Mouse (Mus musculus): ENCODE measurements at regions not wholly inside any gene's neighbourhood (a gene's known extent, or its start where the extent isn't known, plus 50 kb on each side); places are given as distances from the start of the nearest gene placed in this dataset.
"Not testable (repeated sequence)": the region's sequence is repeated elsewhere in the genome, so short reads cannot be mapped to it uniquely, and the experiment has no call there.

DNA sequence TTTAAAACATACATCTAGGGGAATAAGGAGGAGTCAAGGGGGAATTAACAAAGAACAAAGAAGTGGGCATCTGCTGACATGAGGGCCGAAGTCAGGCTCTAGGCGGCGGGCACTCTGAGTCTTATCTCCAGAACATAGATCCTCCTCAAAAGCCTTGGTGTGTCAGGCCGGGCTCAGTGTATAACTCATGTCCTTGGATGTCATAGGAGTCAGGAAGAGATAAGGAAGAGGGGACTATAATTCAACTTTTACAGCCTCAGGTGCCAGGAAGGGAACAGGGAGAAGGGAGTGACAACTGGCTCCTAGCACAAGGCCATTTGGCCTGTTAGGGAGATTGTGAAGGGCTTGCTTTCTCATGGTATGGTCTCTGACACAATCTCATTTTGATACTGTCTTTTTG, 185.9 kb upstream of the Ube2e2 start:
- not testable (repeated sequence) for H3K4me3 ChIP-seq (replicated peaks; ENCODE audit: low read length); H3K4me1 ChIP-seq (replicated peaks; ENCODE audit: control insufficient read depth, insufficient read depth, low read length); H3K9me3 ChIP-seq (ENCODE audit: control insufficient read depth, low read length); H3K27ac ChIP-seq; H3K4me2 ChIP-seq (replicated peaks); DNase-seq (ENCODE audit: low spot score); H3K36me3 ChIP-seq (replicated peaks; ENCODE audit: control insufficient read depth, insufficient read depth); ATAC-seq (ENCODE audit: low FRiP score); H3K9ac ChIP-seq; H3K27me3 ChIP-seq (ENCODE audit: control insufficient read depth, insufficient read depth, low read length)
- WGBS = 94% methylated on average over 4 of the region's 4 CpGs

GRCm38 (mm10) chr14:19041984-19042760, 148.1 kb upstream of the Ube2e2 start:
- H3K9ac ChIP-seq = peak overlapping the region; percentile 67
- no peaks in the 10 kb centered on the region for H3K9me3 ChIP-seq (ENCODE audit: control insufficient read depth, low read length)
- peak overlapping the region; percentile 92 for H3K4me2 ChIP-seq (replicated peaks)
- no peak overlapping the region for H3K27ac ChIP-seq
- no peaks in the 10 kb centered on the region for H3K4me1 ChIP-seq (replicated peaks; ENCODE audit: control insufficient read depth, insufficient read depth, low read length)
- H3K27me3 ChIP-seq (ENCODE audit: control insufficient read depth, insufficient read depth, low read length) = no peaks in the 10 kb centered on the region
- no peaks in the 10 kb centered on the region for H3K36me3 ChIP-seq (replicated peaks; ENCODE audit: control insufficient read depth, insufficient read depth)
- H3K4me3 ChIP-seq (replicated peaks; ENCODE audit: low read length) = peak overlapping the region; percentile 54
- DNase-seq (ENCODE audit: low spot score) (peak; percentile 77), ATAC-seq (ENCODE audit: low FRiP score) (peak; percentile 92)
- 1% methylated on average over 49 of the region's 49 CpGs for WGBS

GRCm38 (mm10) chr14:19020102-19020501, 126.0 kb upstream of the Ube2e2 start:
- Histone ChIP-seq H3K9ac (no peak overlapping the region), H3K27ac (no peak overlapping the region), H3K27me3 (ENCODE audit: control insufficient read depth, insufficient read depth, low read length) (no peaks in the 10 kb centered on the region), H3K4me1 (replicated peaks; ENCODE audit: control insufficient read depth, insufficient read depth, low read length) (no peaks in the 10 kb centered on the region), H3K36me3 (replicated peaks; ENCODE audit: control insufficient read depth, insufficient read depth) (no peaks in the 10 kb centered on the region), H3K4me2 (replicated peaks) (no peak overlapping the region), H3K4me3 (replicated peaks; ENCODE audit: low read length) (no peak overlapping the region), H3K9me3 (ENCODE audit: control insufficient read depth, low read length) (no peaks in the 10 kb centered on the region)
- 49% methylated on average over 2 of the region's 2 CpGs for WGBS
- ATAC-seq (ENCODE audit: low FRiP score) (no peak), DNase-seq (ENCODE audit: low spot score) (no peak)

DNA sequence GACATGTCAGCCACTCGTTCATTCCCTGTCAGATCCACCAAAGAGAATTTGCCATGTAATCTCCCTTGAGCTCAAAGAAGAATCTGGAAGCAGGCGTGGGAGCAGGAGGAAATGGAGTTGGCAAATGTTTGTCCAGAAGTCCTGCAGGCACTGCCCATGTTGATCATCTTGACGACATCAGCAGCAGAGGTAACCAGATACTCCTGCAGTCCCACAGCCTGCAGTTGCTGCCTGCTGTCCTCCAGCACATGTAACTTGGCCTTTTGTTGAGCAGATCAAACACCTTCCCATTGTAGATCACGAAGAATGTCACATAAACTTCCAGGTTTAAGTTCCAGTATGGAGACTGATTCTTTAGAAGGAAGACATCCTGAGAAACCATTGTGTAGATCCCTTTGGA, 121.3 kb upstream of the Ube2e2 start:
- ATAC-seq (ENCODE audit: low FRiP score) (no peak), DNase-seq (ENCODE audit: low spot score) (no peak)
- no peak overlapping the region for H3K9ac ChIP-seq
- H3K4me1 ChIP-seq (replicated peaks; ENCODE audit: control insufficient read depth, insufficient read depth, low read length) = no peaks in the 10 kb centered on the region
- H3K4me3 ChIP-seq (replicated peaks; ENCODE audit: low read length) = no peak overlapping the region
- H3K36me3 ChIP-seq (replicated peaks; ENCODE audit: control insufficient read depth, insufficient read depth) = no peaks in the 10 kb centered on the region
- no peaks in the 10 kb centered on the region for H3K9me3 ChIP-seq (ENCODE audit: control insufficient read depth, low read length)
- no peak overlapping the region for H3K27ac ChIP-seq
- WGBS = 75% methylated on average over 4 of the region's 4 CpGs
- H3K4me2 ChIP-seq (replicated peaks) = no peak overlapping the region
- H3K27me3 ChIP-seq (ENCODE audit: control insufficient read depth, insufficient read depth, low read length) = no peaks in the 10 kb centered on the region

- not testable (repeated sequence) for H3K27ac ChIP-seq; H3K9me3 ChIP-seq (ENCODE audit: control insufficient read depth, low read length); H3K9ac ChIP-seq; H3K4me2 ChIP-seq (replicated peaks); DNase-seq (ENCODE audit: low spot score); H3K4me1 ChIP-seq (replicated peaks; ENCODE audit: control insufficient read depth, insufficient read depth, low read length); H3K4me3 ChIP-seq (replicated peaks; ENCODE audit: low read length); H3K36me3 ChIP-seq (replicated peaks; ENCODE audit: control insufficient read depth, insufficient read depth); H3K27me3 ChIP-seq (ENCODE audit: control insufficient read depth, insufficient read depth, low read length); ATAC-seq (ENCODE audit: low FRiP score)
- 91% methylated on average over 2 of the region's 2 CpGs for WGBS
Measured at GRCm38 (mm10) chr14:19013558-19013957, 119.5 kb upstream of the Ube2e2 start.

DNA sequence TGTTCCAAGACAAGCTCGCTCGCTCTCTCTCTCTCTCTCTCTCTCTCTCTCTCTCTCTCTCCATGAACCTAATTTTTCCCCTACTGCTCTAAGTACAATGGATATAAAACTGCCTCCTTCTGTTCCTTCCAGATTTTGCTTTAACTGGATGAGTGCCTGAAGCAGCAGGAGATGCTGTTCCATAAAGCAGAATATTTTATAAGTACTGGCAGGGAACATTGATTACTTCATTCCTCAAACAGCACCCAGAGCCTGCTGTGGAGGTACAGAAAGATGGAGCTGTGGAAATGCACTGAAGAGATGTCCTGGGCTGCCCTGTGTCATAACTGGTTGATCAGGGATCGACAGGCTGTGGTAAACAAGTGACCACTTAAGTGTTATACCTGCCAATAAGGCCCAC, 89.8 kb upstream of the Ube2e2 start:
- Histone ChIP-seq H3K27me3 (ENCODE audit: control insufficient read depth, insufficient read depth, low read length) (no peaks in the 10 kb centered on the region), H3K36me3 (replicated peaks; ENCODE audit: control insufficient read depth, insufficient read depth) (no peaks in the 10 kb centered on the region), H3K9me3 (ENCODE audit: control insufficient read depth, low read length) (no peaks in the 10 kb centered on the region), H3K4me3 (replicated peaks; ENCODE audit: low read length) (no peak overlapping the region), H3K4me1 (replicated peaks; ENCODE audit: control insufficient read depth, insufficient read depth, low read length) (no peaks in the 10 kb centered on the region), H3K9ac (no peak overlapping the region), H3K4me2 (replicated peaks) (no peak overlapping the region), H3K27ac (no peak overlapping the region)
- WGBS = 92% methylated on average over 3 of the region's 3 CpGs
- ATAC-seq (ENCODE audit: low FRiP score) (no peak), DNase-seq (ENCODE audit: low spot score) (no peak)

DNA sequence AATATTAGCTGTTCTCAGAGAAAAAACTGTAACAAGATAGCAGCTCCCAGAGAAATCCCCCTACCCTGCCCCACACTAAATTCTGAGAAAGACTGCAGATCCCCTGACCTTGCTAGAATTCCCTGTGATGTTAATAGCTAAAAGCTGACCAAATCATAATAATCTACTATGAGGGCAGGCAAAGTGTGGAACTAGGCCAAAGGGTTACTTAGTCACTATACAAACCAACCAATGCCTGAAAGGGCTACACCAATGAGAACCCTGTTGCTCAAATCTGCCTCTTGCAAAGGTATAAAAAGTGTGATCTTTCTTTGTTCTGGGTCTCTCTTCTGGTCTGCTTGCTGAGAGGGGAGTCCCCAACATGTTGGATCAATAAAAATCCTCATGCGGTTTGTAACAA, 69.8 kb upstream of the Ube2e2 start:
- H3K9me3 ChIP-seq (ENCODE audit: control insufficient read depth, low read length) = no peaks in the 10 kb centered on the region
- H3K4me1 ChIP-seq (replicated peaks; ENCODE audit: control insufficient read depth, insufficient read depth, low read length) = no peaks in the 10 kb centered on the region
- no peak overlapping the region for H3K27ac ChIP-seq
- ATAC-seq (ENCODE audit: low FRiP score) (no peak), DNase-seq (ENCODE audit: low spot score) (no peak)
- H3K36me3 ChIP-seq (replicated peaks; ENCODE audit: control insufficient read depth, insufficient read depth) = no peaks in the 10 kb centered on the region
- H3K4me3 ChIP-seq (replicated peaks; ENCODE audit: low read length) = no peak overlapping the region
- H3K27me3 ChIP-seq (ENCODE audit: control insufficient read depth, insufficient read depth, low read length) = no peaks in the 10 kb centered on the region
- WGBS = 90% methylated on average over 1 of the region's 1 CpGs
- H3K9ac ChIP-seq = no peak overlapping the region
- H3K4me2 ChIP-seq (replicated peaks) = no peak overlapping the region

DNA sequence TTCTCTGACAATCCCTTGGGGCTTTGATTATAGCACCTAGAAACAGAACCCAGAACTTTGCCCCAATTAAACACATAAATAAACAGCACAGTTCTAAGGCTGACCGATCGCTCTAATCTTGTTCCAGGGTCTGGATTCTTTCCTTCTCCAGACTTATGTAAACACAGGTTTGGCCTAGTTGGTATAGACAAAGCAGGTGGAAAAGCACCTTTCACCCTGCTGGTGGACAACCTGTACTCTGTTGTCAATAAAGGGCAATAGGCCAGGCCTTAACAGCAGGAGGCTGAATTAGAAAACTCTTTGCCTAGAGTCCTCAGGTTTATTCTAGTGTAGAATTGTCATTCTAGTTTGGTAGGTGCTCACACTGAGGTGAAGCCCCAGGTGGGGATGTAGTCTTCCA, 69.2 kb upstream of the Ube2e2 start:
- Histone ChIP-seq H3K9me3 (ENCODE audit: control insufficient read depth, low read length) (no peaks in the 10 kb centered on the region), H3K36me3 (replicated peaks; ENCODE audit: control insufficient read depth, insufficient read depth) (no peaks in the 10 kb centered on the region), H3K4me1 (replicated peaks; ENCODE audit: control insufficient read depth, insufficient read depth, low read length) (no peaks in the 10 kb centered on the region), H3K27me3 (ENCODE audit: control insufficient read depth, insufficient read depth, low read length) (no peaks in the 10 kb centered on the region), H3K4me2 (replicated peaks) (no peak overlapping the region), H3K4me3 (replicated peaks; ENCODE audit: low read length) (no peak overlapping the region), H3K9ac (no peak overlapping the region), H3K27ac (no peak overlapping the region)
- no peak for DNase-seq (ENCODE audit: low spot score)
- ATAC-seq (ENCODE audit: low FRiP score) = no peak
- WGBS = 91% methylated on average over 2 of the region's 2 CpGs
